Mouse (Mus musculus): ENCODE measurements around the gene Mdfi. TPM values are rescaled to one million over a fixed set of nuclear protein-coding genes. Genes with fewer than 3 reads are reported as not detected.

Mdfi gene
- polyA plus RNA-seq, 1 experiment from 2014 or later: 6.2 TPM

DNA sequence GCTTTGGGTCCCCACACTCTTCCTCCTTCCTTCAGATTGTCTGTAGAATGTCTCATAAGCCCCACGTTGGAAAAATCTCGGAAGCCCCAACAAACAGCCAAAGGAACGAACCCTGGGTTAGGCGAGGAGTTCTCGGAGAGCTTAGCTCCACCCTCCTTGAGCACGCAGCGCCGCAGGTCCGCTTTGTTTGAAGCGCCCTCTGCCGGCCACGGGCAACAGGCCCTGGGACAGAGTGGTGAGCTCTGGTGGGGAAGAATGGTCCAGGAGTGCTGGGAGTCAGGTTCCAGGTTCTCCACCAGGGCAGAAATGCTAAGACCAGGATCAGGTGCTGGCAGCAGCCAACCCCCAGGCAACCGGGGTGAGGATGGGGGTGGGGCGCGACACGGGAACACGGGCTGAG is 30.0 kb upstream of the Mdfi start:
- Histone ChIP-seq H3K4me3 (ENCODE audit: low read depth, low read length) (no peak overlapping the region), H3K9me3 (ENCODE audit: control insufficient read depth, low read length) (no peaks in the 10 kb centered on the region), H3K4me1 (replicated peaks; ENCODE audit: control insufficient read depth, insufficient read depth) (no peaks in the 10 kb centered on the region), H3K4me2 (replicated peaks; ENCODE audit: low read depth) (peak overlapping the region; percentile 23; the same call in 1 of the 2 replicates), H3K27ac (replicated peaks) (no peak overlapping the region), H3K9ac (ENCODE audit: low read length) (no peak overlapping the region), H3K36me3 (ENCODE audit: control insufficient read depth, insufficient read depth, low read length) (peaks cover 3% of the 10 kb centered on the region; the same call in 1 of the 2 replicates), H3K27me3 (ENCODE audit: control insufficient read depth, insufficient read depth, low read length) (no peaks in the 10 kb centered on the region)
- DNase-seq (ENCODE audit: low spot score) (peak; percentile 92), ATAC-seq (ENCODE audit: low FRiP score, low TSS enrichment) (peak; percentile 83)
- TF ChIP-seq EP300 (optimal IDR thresholded peaks at IDR 0.05) (no peak), CTCF (IDR thresholded peaks at IDR 0.05; ENCODE audit: low read depth) (peak; percentile 99)
- WGBS: 5% methylated on average over 17 of the region's 17 CpGs

DNA sequence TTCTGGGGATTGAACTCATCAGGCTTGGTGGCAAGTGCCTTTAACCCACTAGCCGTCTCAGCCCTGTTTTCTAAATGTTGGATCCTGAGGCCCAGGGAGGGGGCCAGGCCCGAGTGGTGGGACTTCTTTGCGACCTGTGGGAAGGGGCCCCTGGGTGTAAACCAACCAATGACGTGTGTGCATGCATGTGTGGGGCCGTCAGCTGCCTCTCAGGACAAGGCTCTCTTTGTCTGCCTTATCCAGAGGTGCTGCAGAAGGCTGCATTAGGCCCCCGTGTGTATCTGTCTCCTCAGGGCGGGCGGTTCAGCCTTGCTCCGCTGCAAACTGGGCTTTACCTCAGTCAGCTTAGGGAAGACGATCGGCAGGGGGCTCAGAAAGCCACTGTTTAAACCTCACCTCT is 28.9 kb upstream of the Mdfi start:
- Histone ChIP-seq H3K27me3 (ENCODE audit: control insufficient read depth, insufficient read depth, low read length) (no peaks in the 10 kb centered on the region), H3K4me1 (replicated peaks; ENCODE audit: control insufficient read depth, insufficient read depth) (no peaks in the 10 kb centered on the region), H3K9me3 (ENCODE audit: control insufficient read depth, low read length) (no peaks in the 10 kb centered on the region), H3K4me2 (replicated peaks; ENCODE audit: low read depth) (no peak overlapping the region), H3K4me3 (ENCODE audit: low read depth, low read length) (no peak overlapping the region), H3K27ac (replicated peaks) (no peak overlapping the region), H3K36me3 (ENCODE audit: control insufficient read depth, insufficient read depth, low read length) (no peaks in the 10 kb centered on the region), H3K9ac (ENCODE audit: low read length) (no peak overlapping the region)
- ATAC-seq (ENCODE audit: low FRiP score, low TSS enrichment) (0 out of 2 replicates have a peak, but pooled peaks have one; percentile 6), DNase-seq (ENCODE audit: low spot score) (no peak)
- no peak for TF ChIP-seq CTCF (IDR thresholded peaks at IDR 0.05; ENCODE audit: low read depth)
- no peak for TF ChIP-seq EP300 (optimal IDR thresholded peaks at IDR 0.05)
- 24% methylated on average over 11 of the region's 11 CpGs for WGBS

DNA sequence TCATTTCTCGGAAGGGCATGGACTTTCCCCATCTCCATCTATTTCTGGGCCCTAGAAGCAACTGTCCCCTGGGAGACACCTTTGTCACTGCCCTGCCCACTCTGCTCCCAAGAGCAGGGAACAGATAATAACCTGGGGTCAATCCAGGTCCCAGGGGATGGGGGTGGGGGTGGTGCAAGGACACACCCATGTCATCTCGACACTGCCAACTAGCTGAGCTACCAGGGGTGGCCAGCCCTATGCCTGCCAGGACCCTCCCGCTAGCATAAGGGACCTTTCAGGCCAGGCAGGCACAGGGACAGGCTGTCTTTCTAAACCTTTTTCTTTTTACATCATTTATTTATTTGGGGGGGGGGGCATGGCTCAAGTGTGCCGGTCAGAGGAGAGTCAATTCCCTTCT is 28.5 kb upstream of the Mdfi start:
- DNase-seq (ENCODE audit: low spot score) (no peak), ATAC-seq (ENCODE audit: low FRiP score, low TSS enrichment) (no peak)
- H3K27me3 ChIP-seq (ENCODE audit: control insufficient read depth, insufficient read depth, low read length): no peaks in the 10 kb centered on the region
- no peaks in the 10 kb centered on the region for H3K9me3 ChIP-seq (ENCODE audit: control insufficient read depth, low read length)
- H3K4me1 ChIP-seq (replicated peaks; ENCODE audit: control insufficient read depth, insufficient read depth): no peaks in the 10 kb centered on the region
- H3K9ac ChIP-seq (ENCODE audit: low read length): no peak overlapping the region
- no peak overlapping the region for H3K4me3 ChIP-seq (ENCODE audit: low read depth, low read length)
- no peak overlapping the region for H3K4me2 ChIP-seq (replicated peaks; ENCODE audit: low read depth)
- 36% methylated on average over 4 of the region's 4 CpGs for WGBS
- no peaks in the 10 kb centered on the region for H3K36me3 ChIP-seq (ENCODE audit: control insufficient read depth, insufficient read depth, low read length)
- no peak overlapping the region for H3K27ac ChIP-seq (replicated peaks)
- TF ChIP-seq EP300 (optimal IDR thresholded peaks at IDR 0.05): no peak
- TF ChIP-seq CTCF (IDR thresholded peaks at IDR 0.05; ENCODE audit: low read depth): no peak

- no peak overlapping the region for H3K4me2 ChIP-seq (replicated peaks; ENCODE audit: low read depth)
- ATAC-seq (ENCODE audit: low FRiP score, low TSS enrichment) (no peak), DNase-seq (ENCODE audit: low spot score) (no peak)
- TF ChIP-seq CTCF (IDR thresholded peaks at IDR 0.05; ENCODE audit: low read depth): no peak
- TF ChIP-seq EP300 (optimal IDR thresholded peaks at IDR 0.05): no peak
- H3K9me3 ChIP-seq (ENCODE audit: control insufficient read depth, low read length): no peaks in the 10 kb centered on the region
- no peak overlapping the region for H3K4me3 ChIP-seq (ENCODE audit: low read depth, low read length)
- WGBS: 77% methylated on average over 4 of the region's 4 CpGs
- no peaks in the 10 kb centered on the region for H3K4me1 ChIP-seq (replicated peaks; ENCODE audit: control insufficient read depth, insufficient read depth)
- no peaks in the 10 kb centered on the region for H3K36me3 ChIP-seq (ENCODE audit: control insufficient read depth, insufficient read depth, low read length)
- H3K9ac ChIP-seq (ENCODE audit: low read length): no peak overlapping the region
- H3K27me3 ChIP-seq (ENCODE audit: control insufficient read depth, insufficient read depth, low read length): no peaks in the 10 kb centered on the region
- H3K27ac ChIP-seq (replicated peaks): no peak overlapping the region
These were observed 21.1 kb upstream of the Mdfi start for GRCm38 (mm10) chr17:47855544-47855943.

DNA sequence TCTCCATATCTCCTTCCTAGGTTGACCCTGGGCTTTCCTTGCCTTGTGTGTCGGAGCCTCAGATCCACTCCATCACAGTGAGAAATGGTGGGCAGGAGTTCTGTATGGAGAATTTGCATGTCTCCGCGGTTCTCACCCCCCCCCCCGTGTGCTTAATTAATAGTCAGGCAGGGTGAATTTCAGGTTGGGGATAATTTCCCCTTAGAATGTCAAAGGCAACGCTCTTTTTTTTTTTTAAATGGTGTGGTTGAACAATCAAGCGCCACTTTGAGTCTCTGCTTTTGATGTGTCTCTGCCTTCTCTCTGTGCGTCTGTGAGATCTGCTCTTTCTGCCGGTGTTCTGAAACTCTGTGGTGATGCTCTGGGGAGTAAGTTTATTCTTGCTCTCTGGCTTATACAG is 20.4 kb upstream of the Mdfi start:
- Histone ChIP-seq H3K9me3 (ENCODE audit: control insufficient read depth, low read length) (no peaks in the 10 kb centered on the region), H3K36me3 (ENCODE audit: control insufficient read depth, insufficient read depth, low read length) (no peaks in the 10 kb centered on the region), H3K9ac (ENCODE audit: low read length) (no peak overlapping the region), H3K27me3 (ENCODE audit: control insufficient read depth, insufficient read depth, low read length) (no peaks in the 10 kb centered on the region), H3K4me3 (ENCODE audit: low read depth, low read length) (no peak overlapping the region), H3K4me1 (replicated peaks; ENCODE audit: control insufficient read depth, insufficient read depth) (no peaks in the 10 kb centered on the region), H3K27ac (replicated peaks) (no peak overlapping the region), H3K4me2 (replicated peaks; ENCODE audit: low read depth) (no peak overlapping the region)
- 87% methylated on average over 8 of the region's 8 CpGs for WGBS
- ATAC-seq (ENCODE audit: low FRiP score, low TSS enrichment) (no peak), DNase-seq (ENCODE audit: low spot score) (no peak)
- no peak for TF ChIP-seq EP300 (optimal IDR thresholded peaks at IDR 0.05)
- no peak for TF ChIP-seq CTCF (IDR thresholded peaks at IDR 0.05; ENCODE audit: low read depth)

- Histone ChIP-seq H3K4me2 (replicated peaks; ENCODE audit: low read depth) (no peak overlapping the region), H3K36me3 (ENCODE audit: control insufficient read depth, insufficient read depth, low read length) (no peaks in the 10 kb centered on the region)
- 64% methylated on average over 4 of the region's 4 CpGs for WGBS
These were observed 19.3 kb upstream of the Mdfi start for GRCm38 (mm10) chr17:47853760-47854159.

More at GRCm38 (mm10) chr17:47853760-47854159, 19.3 kb upstream of the Mdfi start:
- no peak overlapping the region for H3K27ac ChIP-seq (replicated peaks)
- DNase-seq (ENCODE audit: low spot score) (no peak), ATAC-seq (ENCODE audit: low FRiP score, low TSS enrichment) (peak; percentile 38; the same call in 1 of the 2 replicates)
- TF ChIP-seq CTCF (IDR thresholded peaks at IDR 0.05; ENCODE audit: low read depth): no peak
- no peak for TF ChIP-seq EP300 (optimal IDR thresholded peaks at IDR 0.05)
- H3K9ac ChIP-seq (ENCODE audit: low read length): no peak overlapping the region
- no peaks in the 10 kb centered on the region for H3K27me3 ChIP-seq (ENCODE audit: control insufficient read depth, insufficient read depth, low read length)
- H3K9me3 ChIP-seq (ENCODE audit: control insufficient read depth, low read length): no peaks in the 10 kb centered on the region
- no peaks in the 10 kb centered on the region for H3K4me1 ChIP-seq (replicated peaks; ENCODE audit: control insufficient read depth, insufficient read depth)
- no peak overlapping the region for H3K4me3 ChIP-seq (ENCODE audit: low read depth, low read length)

All from stomach, postnatal 0 days (tissue).